Mouse (Mus musculus) ES-Bruce4 (cell line): ENCODE measurements around the gene Leng1.

Source experiments
- CTCF ChIP-seq: IDR thresholded peaks from one replicate; pipeline ENCODE4 v1.8.1; 2011; ENCODE audit warnings: low read depth, low read length
- EP300 ChIP-seq: IDR thresholded peaks from 2 replicates; pipeline ENCODE4 v1.6.1; 2011; ENCODE audit warnings: low read depth, low read length; ENCODE audit not compliant: insufficient read depth
- POLR2A ChIP-seq: IDR thresholded peaks from one replicate; pipeline ENCODE4 v1.8.1; 2011; ENCODE audit warnings: low read length; ENCODE audit not compliant: insufficient read depth

DNA sequence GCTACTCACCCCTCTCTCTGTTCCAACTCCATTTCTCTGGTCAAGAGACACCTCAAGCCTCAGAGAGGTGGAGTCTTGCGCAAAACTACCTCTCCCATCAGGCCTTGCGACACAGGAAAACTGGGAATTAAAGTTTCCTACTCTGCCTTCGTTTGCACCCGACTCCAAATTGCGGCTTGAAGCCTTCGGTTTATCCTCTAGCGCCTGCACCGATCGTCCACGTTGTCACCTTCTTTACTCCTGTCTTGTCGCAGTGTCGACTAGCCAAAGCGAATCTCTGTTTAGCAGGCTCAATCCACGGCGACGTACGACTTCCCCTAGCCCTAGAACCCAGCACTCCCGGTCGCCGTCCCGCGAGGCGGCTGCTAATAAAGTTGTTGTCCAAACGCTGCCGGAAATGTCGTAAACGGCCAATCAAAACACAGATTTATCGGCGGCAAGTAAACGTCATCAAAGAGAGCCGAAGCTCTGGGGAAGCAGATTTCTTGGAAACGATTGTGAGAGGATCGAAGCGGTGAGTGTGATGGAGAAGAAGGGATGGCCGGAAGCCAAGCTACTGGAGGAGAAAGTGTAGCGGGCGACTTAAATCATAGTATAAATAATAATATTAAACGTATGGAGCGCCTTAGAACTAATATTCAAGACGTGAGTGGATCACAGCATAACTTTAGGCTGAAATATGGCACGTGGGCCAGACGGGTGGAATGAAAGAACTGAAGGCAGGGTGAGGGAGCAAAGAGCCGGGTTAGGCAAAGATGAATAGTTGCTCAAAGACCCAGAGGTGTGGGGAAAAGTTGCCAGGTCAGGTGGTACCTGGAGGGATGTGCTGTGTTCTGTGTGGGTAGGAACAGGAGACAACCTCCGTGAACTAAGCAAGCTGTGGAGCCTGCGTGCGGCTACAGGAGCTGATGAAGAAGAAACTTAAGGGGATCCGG is 35.8 kb downstream of the Leng1 start, which contains the start of the genes Tfpt and Prpf31:
- TF ChIP-seq CTCF (no peak), EP300 (0 out of 2 replicates have a peak, but pooled peaks have one; percentile 23), POLR2A (no peak)
